Mouse (Mus musculus) ovary, adult 18-20 months (tissue): Measurements from ENCODE around the gene H2-M9.

Experiments
- DNase-seq: peaks from one replicate; pipeline ENCODE4 v3.0.0; 2022; ENCODE audit warnings: low spot score, mixed read lengths

H2-M9 gene

DNA sequence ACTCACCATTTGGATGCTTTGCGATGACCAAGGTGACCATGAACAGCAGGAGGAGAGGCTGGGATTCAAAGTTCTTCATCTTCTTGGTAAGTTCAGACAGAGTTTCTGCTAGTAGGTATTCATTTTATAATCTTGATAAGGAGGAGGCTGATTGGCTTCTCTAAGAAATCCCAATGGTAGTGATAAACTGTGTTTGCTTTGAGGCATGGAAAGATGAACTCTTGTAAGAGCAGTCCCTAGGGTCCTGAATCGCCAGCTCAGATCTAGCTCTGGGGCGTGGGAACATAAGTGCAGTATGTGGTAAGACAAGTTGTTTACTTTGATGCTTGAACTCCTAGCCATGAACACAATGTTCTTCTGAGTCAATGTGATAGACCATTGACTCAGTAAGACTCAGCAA is at the start of gene H2-M9:
H2-M9 (minus strand) TSS at position 101 of the 400 bp plus-strand sequence.
- no peak for DNase-seq

DNA sequence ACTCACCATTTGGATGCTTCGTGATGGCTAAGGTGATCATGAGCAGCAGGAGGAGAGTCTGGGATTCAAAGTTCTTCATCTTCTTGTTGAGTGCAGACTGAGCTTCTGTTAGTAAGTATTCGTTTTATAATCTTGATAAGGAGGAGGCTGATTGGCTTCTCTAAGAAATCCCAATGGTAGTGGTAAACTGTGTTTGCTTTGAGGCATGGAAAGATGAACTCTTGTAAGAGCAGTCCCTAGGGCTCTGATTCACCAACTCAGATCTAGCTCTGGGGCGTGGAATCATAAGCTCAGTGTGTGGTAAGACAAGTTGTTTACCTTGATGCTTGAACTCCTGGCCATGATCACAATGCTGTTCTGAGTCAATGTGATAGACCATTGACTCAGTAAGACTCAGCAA is 29.7 kb upstream of the H2-M9 start, which contains the start of gene H2-M1:
H2-M1 (minus strand) TSS at position 101 of the 400 bp plus-strand sequence.
- DNase-seq = no peak
